Mouse (Mus musculus): ENCODE data around the gene P2rx7.

- TF ChIP-seq CTCF (IDR thresholded peaks at IDR 0.05; ENCODE audit: borderline replicate concordance, insufficient read depth, low read length) (no peak), POLR2A (IDR thresholded peaks at IDR 0.05; ENCODE audit: low read depth, low read length) (no peak)
These were observed 5.4 kb upstream of the P2rx7 start for GRCm38 (mm10) chr5:122638296-122638695.
